Mouse (Mus musculus) small intestine, adult 2 months (tissue): ENCODE measurements around the gene Gorasp1. TPM values are rescaled to one million over a fixed set of nuclear protein-coding genes. Genes with fewer than 3 reads are reported as not detected.

ENCODE experiments used
- H3K27ac ChIP-seq: fragments of 200-500 bp; 2 replicates; pipeline ENCODE4 v1.5.1; 2012; ENCODE audit warnings: low read depth, low read length, control low read depth, inconsistent platforms; ENCODE audit not compliant: insufficient read depth
- H3K27me3 ChIP-seq: fragments of 200-500 bp; 2 replicates; pipeline ENCODE4 v1.6.1; 2012; ENCODE audit warnings: mild to moderate bottlenecking, moderate library complexity, low read length, inconsistent platforms; ENCODE audit not compliant: control insufficient read depth, insufficient read depth
- H3K36me3 ChIP-seq: fragments of 200-500 bp; 2 replicates; pipeline ENCODE4 v1.6.1; 2012; ENCODE audit warnings: mild to moderate bottlenecking, low read length, control low read depth, inconsistent platforms; ENCODE audit not compliant: control insufficient read depth, insufficient read depth
- H3K4me1 ChIP-seq: fragments of 200-500 bp; 2 replicates; pipeline ENCODE4 v1.6.1; 2012; ENCODE audit warnings: low read length, inconsistent platforms, mixed read lengths; ENCODE audit not compliant: control insufficient read depth, insufficient read depth, insufficient read length
- H3K4me3 ChIP-seq: fragments of 200-500 bp; 2 replicates; pipeline ENCODE4 v1.5.1; 2012; ENCODE audit warnings: low read depth, mild to moderate bottlenecking, control low read depth, inconsistent platforms, low read length, moderate library complexity
- CTCF ChIP-seq: fragments of 200-500 bp; IDR thresholded peaks from 2 replicates; pipeline ENCODE4 v1.5.1; 2012; ENCODE audit warnings: low read depth, mild to moderate bottlenecking, control low read depth, inconsistent platforms, low read length, moderate library complexity, mixed read lengths; ENCODE audit not compliant: insufficient replicate concordance, insufficient read length; ENCODE audit errors: extremely low read depth
- POLR2A ChIP-seq: fragments of 200-500 bp; IDR thresholded peaks from 2 replicates; pipeline ENCODE4 v1.6.1; 2012; ENCODE audit warnings: low read depth, mild to moderate bottlenecking, control low read depth, inconsistent platforms, low read length, moderate library complexity
- WGBS: fragments of 180-500 bp; shearing (Covaris S2); methylation state at CpG from one replicate; pipeline ENCODE4 v1.1.7; 2018; 5-methylcytosine and 5-hydroxymethylcytosine counted together
- polyA plus RNA-seq: library from polyadenylated mRNA; depleted of rRNA; stranded (reverse); fragments of >200 nt; gene quantifications from 2 replicates; pipeline ENCODE4 v1.2.3, GENCODE M21; 2012; rRNA removed

Gorasp1 gene
- polyA plus RNA-seq: 9.7 and 11.7 TPM in 2 replicates

DNA sequence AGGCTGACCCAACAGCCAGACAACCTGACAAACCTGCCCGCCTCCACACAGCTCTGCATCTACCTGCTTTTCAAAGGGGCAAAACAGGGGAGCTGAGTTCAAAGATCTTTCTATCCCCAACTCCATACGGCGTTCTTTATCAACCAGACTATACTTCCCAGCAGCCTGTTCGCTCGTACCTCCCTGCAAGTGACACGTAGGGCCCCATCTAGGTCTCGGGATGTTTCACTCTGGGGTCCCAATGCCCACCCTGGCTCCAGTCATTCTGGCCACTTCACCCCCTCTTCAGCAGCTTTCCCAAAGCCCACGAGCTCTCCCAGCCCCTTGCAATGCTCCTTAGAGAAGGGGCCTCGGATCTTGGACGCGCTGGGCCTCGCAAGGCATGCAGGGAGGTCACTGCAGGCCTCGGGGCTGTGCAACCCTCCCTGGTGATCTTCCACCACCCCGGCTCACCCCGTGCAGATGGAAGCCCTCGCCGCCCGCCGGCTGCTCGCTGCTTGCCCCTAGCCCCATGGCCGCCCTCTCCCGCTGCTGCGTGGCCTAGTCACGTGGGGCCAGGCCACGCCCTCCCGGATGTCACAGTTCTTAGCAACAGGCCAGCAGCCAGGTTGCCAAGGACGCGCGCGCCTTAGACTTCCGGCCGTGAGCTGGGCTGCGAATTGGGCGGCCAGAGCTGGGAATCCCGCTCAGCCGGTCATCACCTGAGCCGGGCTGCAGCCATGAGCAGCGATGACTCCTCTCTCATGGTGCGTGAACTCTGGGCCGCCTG lies at the start of gene Gorasp1, which contains the start of gene Ttc21a:
Gene Gorasp1 (minus strand): TSS at position 561 of the 769 bp plus-strand sequence.
Gene Ttc21a (plus strand): TSS at position 602 of the 769 bp plus-strand sequence.
- WGBS: under 1% methylated on average over 40 of the region's 40 CpGs
- Histone ChIP-seq H3K27me3 (no peaks in the 10 kb centered on the region), H3K4me3 (peak within 1 kb of the TSS; percentile 98), H3K27ac (peak within 1 kb of the TSS; percentile 65), H3K36me3 (no peaks in the 10 kb centered on the region), H3K4me1 (peaks cover 31% of the 10 kb centered on the region)
- TF ChIP-seq CTCF: no peak
- peak; percentile 38 for TF ChIP-seq POLR2A

DNA sequence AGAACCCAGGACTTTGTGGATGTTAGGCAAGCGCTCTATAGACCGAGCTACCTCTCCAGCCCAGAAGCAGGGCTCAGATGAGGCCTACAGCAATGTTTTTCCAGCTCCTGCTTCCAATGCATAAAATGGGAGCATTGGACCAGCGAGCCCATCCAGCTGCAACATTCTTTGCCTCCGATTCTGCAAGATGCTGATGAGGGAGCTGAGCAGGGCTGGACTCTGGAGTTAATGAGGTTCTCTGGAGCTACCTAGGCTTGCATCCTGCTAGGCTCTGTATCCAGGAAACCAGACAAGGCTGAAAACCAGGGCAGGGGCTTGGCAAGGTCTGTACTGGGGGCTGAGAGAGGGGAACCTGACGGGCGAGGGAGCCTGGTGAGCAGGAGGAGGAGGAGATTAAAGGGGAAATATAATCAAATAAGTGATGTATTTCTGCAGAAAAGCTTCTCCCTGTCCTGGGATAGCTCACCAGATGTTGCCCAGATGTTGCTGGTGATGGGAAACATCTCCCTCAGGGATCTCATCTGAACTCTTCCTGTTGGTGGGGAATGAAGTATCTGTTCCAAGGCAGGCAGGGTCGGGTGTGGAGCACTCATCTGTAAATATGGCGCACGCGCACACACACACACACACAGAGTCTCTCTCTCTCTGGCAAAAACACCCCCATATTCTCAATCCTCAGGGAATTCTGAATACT lies 48.7 kb upstream of the Gorasp1 start:
- TF ChIP-seq CTCF (no peak), POLR2A (no peak)
- Histone ChIP-seq H3K27me3 (no peaks in the 10 kb centered on the region), H3K27ac (no peak overlapping the region), H3K4me3 (no peak overlapping the region), H3K36me3 (no peaks in the 10 kb centered on the region), H3K4me1 (peaks cover 23% of the 10 kb centered on the region)
- 81% methylated on average over 10 of the region's 10 CpGs for WGBS

DNA sequence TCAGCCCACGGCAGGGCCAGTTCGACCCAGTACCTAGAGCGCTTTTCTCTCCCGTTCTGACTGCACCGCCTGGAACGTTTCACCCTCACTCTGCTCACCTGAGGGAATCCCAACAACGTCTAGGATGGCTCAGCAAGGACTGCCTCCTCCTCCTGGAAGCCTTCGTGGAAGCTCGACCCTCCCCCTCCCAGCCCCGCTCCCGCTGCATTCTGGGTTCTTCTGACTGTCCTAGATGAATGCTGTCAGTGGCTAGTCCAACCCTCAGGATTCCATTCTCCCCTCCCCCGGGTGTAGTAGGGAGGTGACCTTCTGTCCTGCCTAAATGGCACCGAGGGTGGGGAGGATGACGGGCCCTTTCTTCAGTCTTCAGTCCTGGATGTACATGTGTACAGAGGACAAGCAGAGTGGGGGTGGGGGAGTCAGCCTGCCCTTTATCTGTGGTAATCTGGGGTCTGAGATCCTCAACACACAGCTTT lies 47.2 kb upstream of the Gorasp1 start, which contains the start of gene Csrnp1:
Gene Csrnp1 (minus strand): TSS at position 123 of the 476 bp plus-strand sequence.
- H3K4me3 ChIP-seq: peak within 1 kb of the TSS; percentile 99
- peak within 1 kb of the TSS; percentile 95 for H3K27ac ChIP-seq
- no peaks in the 10 kb centered on the region for H3K27me3 ChIP-seq
- TF ChIP-seq POLR2A (no peak), CTCF (no peak)
- H3K4me1 ChIP-seq: peaks cover 29% of the 10 kb centered on the region
- 38% methylated on average over 14 of the region's 14 CpGs for WGBS
- H3K36me3 ChIP-seq: no peaks in the 10 kb centered on the region

DNA sequence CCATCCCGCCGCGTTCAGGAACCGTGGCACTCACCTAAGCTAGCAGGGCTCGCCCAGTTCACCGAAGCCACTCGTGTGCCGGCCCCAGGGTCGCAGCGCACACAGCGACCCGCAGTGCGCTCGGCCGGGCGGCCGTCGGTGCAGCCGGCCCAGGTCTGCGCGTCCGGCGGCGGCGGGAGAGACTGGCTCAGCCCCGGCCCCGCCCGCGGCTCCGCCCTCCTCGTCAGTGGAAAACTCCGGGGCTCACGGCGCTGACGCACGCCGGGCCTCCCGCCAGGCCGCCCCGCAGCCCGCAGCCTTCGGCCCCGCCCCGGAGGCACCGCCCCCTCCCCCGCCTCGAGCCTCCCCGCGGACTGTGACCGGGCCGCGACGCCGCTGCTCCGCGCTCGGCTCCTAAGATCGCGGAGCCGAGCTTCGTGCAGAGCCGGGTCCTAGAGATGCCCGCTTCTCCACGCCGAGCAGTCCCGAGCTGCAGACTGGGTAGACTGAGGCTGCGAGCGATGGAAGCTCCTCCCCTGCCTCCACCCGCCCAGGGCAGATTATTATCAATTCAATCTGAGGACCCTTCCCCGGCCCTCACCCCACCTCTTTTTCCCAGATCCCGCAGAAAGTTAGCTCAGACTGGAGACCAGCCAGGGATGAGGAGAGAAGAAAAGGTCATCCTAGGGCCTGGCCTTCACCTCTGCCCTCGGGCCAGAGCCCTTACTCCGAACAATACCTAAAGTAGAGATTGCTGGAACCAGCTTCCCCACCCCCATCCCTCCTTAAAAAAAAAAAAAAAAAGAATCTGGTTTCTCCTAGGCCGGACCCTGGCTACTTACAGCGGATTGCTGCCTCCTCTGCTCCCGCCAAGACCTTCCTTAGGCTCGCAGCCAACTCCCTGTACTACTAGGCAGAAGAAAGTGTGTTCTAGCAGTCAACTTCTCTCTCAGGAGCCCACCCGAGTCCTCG lies 46.5 kb upstream of the Gorasp1 start:
- TF ChIP-seq POLR2A (peak; percentile 94), CTCF (no peak)
- Histone ChIP-seq H3K27me3 (no peaks in the 10 kb centered on the region), H3K4me1 (peaks cover 29% of the 10 kb centered on the region), H3K36me3 (no peaks in the 10 kb centered on the region), H3K27ac (peak overlapping the region; percentile 95), H3K4me3 (peak overlapping the region; percentile 99)
- 3% methylated on average over 78 of the region's 79 CpGs for WGBS

- H3K4me1 ChIP-seq: peaks cover 29% of the 10 kb centered on the region
Observed at GRCm38 (mm10) chr9:119982956-119983551, 45.7 kb upstream of the Gorasp1 start.

GRCm38 (mm10) chr9:119982241-119982811 lies 45.0 kb upstream of the Gorasp1 start:
- TF ChIP-seq CTCF (no peak), POLR2A (no peak)
- peaks cover 34% of the 10 kb centered on the region for H3K4me1 ChIP-seq
- peak overlapping the region; percentile 99 for H3K4me3 ChIP-seq
- H3K27ac ChIP-seq: peak overlapping the region; percentile 95
- under 1% methylated on average over 11 of the region's 11 CpGs for WGBS
- no peaks in the 10 kb centered on the region for H3K27me3 ChIP-seq
- H3K36me3 ChIP-seq: no peaks in the 10 kb centered on the region

More at GRCm38 (mm10) chr9:119982956-119983551, 45.7 kb upstream of the Gorasp1 start:
- Histone ChIP-seq H3K27ac (peak overlapping the region; percentile 95), H3K36me3 (no peaks in the 10 kb centered on the region), H3K4me3 (peak overlapping the region; percentile 99), H3K27me3 (no peaks in the 10 kb centered on the region)
- under 1% methylated on average over 48 of the region's 48 CpGs for WGBS
- no peak for TF ChIP-seq CTCF
- no peak for TF ChIP-seq POLR2A
